Mouse (Mus musculus) cortical plate, adult 2 months (tissue): Measurements from ENCODE around the gene Tubgcp4. TPM values are rescaled to one million over a fixed set of nuclear protein-coding genes. Genes with fewer than 3 reads are reported as not detected.
A peak's percentile ranks its signal among the peaks of the same experiment; 100 is the strongest.
"Not testable (repeated sequence)": the region's sequence is repeated elsewhere in the genome, so short reads cannot be mapped to it uniquely, and the experiment has no call there.

ENCODE experiments used
- H3K27ac ChIP-seq: fragments of 200-500 bp; 2 replicates; pipeline ENCODE4 v1.5.1; 2012; ENCODE audit warnings: low read length, control low read depth, inconsistent platforms; ENCODE audit not compliant: insufficient read depth
- H3K4me1 ChIP-seq: fragments of 200-500 bp; 2 replicates; pipeline ENCODE4 v1.6.1; 2011; ENCODE audit warnings: low read length; ENCODE audit not compliant: control insufficient read depth, insufficient read depth
- H3K4me3 ChIP-seq: fragments of 200-500 bp; 2 replicates; pipeline ENCODE4 v1.5.1; 2011; ENCODE audit warnings: mild to moderate bottlenecking, low read length, control low read depth; ENCODE audit not compliant: insufficient read depth
- CTCF ChIP-seq: fragments of 200-500 bp; IDR thresholded peaks from 2 replicates; pipeline ENCODE4 v1.5.1; 2011; ENCODE audit warnings: mild to moderate bottlenecking, control low read depth, low read length; ENCODE audit not compliant: insufficient read depth; ENCODE audit errors: extremely low read depth
- POLR2A ChIP-seq: fragments of 200-500 bp; IDR thresholded peaks from 2 replicates; pipeline ENCODE4 v1.6.1; 2011; ENCODE audit warnings: mild to moderate bottlenecking, low read length, control low read depth; ENCODE audit not compliant: insufficient read depth; ENCODE audit errors: extremely low read depth
- polyA plus RNA-seq: library from polyadenylated mRNA; depleted of rRNA; stranded (reverse); fragments of >200 nt; gene quantifications from 2 replicates; pipeline ENCODE4 v1.2.3, GENCODE M21; 2012; rRNA removed

Gene Tubgcp4
- polyA plus RNA-seq: 31.3 and 34.5 TPM in 2 replicates

DNA sequence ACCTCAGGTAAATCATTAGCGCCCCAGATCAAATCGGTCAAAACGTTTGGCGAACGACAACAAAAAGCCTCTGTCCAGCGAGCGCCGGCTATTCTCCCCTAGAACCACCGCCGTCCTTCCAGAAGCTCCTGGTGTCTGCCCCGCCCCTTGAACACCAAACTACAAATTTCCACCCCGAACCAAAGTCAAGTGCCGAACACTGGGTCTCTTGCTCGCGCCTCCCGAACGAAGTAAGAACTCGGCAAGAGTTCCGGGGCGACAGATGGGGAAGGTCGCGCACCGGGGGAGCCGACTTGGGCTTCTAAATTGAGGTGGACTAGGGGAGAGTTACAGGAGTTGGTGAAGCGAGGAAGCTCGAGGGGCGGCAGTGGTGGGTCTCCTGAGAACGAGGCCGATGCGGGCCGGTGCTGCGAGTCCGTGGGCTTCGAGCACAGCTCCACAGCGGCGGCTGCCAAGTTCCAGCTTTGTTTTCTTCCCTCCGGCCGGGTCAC is at the start of gene Tubgcp4:
TSS of gene Tubgcp4 (plus strand) at position 174 of the 491 bp plus-strand sequence.
- peak within 1 kb of the TSS; percentile 89 for H3K27ac ChIP-seq
- TF ChIP-seq POLR2A (no peak), CTCF (no peak)
- H3K4me3 ChIP-seq: peak within 1 kb of the TSS; percentile 97
- H3K4me1 ChIP-seq: peaks cover 2% of the 10 kb centered on the region

DNA sequence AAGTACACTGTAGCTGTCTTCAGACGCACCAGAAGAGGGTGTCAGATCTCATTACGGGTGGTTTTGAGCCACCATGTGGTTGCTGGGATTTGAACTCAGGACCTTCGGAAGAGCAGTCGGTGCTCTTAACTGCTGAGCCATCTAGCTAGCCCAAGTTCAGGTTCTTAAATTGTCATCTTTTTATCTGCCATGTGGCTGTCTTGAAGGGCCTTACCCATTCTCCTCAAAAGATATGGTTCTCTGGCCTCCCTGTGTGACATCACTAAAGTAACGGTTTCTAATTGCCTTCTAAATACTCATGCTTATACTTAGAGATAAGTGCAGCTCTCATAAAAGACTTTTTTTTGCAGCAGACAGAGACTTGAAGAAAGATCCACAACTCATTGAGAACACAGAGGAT is 44.2 kb upstream of the Tubgcp4 start:
- not testable (repeated sequence) for H3K4me1 ChIP-seq, H3K27ac ChIP-seq, H3K4me3 ChIP-seq

DNA sequence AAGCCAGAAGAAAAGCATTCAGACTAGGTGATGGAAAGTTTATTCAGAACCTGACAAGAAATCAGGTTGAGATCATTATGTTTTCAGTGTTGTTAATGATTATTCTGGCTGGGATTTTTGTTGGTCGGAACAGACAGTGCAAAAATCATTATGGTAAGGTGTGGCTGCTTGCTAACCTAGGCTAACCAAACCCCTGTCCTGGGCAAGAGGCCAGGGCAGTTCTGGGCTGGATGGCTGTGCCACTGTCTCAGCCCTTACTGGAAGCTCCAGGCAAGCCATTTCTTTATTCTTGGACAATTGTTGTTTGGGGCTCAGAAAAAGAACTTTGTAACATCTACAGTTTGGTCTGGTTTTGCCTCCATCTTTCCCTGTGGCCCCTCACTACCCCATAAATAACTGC is 42.9 kb upstream of the Tubgcp4 start:
- Histone ChIP-seq H3K4me3 (no peak overlapping the region), H3K27ac (no peak overlapping the region), H3K4me1 (no peaks in the 10 kb centered on the region)
- TF ChIP-seq CTCF (no peak), POLR2A (no peak)

DNA sequence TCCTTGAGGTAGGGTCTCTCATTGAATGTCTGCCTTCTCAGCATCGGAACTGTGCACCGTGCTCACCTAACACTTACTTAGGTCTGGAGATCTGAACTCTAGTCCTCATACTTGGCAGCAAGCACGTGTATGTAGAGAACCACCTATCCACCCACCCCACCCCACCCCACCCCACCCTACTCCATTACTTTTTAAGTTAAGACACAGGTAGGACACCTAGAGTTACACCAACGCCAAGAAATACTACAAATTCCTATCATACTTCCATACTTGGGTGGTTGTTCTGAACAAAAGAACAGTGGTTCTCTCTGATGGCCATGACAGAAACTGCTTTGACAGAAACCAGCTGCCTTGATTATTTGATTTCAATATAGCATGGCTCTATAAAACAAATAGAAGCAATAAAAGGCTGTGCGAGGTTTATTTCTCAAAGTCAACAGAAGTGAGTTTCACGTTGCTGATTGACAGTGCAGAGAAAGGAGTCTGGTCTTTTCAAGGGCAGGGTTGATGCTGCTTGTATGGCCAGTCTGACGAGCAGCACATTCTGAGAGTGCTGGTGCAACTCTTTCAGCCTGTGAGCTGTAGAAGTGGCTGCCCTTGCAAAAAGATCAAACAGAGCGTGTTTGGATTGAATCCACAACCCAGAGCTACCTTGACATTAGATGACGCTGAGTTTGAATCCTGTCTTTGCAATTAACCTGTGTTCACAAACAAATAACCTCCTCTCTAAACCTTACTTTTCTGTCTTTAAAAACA is 41.4 kb upstream of the Tubgcp4 start:
- Histone ChIP-seq H3K4me1 (no peaks in the 10 kb centered on the region), H3K4me3 (no peak overlapping the region), H3K27ac (no peak overlapping the region)
- TF ChIP-seq CTCF: no peak
- no peak for TF ChIP-seq POLR2A

DNA sequence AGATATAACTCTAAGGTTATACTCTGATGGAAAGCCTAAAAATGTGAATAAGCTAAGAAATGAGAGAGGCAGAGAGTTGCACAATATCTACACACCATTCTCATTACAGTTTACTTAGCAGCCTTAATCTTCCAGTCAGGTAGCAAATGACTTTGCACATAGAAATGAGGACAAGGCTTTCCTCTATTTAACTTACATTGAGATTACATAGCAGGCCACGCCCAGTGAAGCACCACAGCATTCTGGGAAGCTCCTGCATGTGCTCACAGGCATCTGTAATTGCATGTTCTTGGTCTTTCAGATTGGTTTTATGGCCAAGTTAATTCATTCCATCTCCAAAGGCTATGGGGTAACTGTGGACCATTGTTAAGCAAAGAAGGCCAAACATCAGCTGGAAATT is 37.6 kb upstream of the Tubgcp4 start:
- Histone ChIP-seq H3K4me1 (no peaks in the 10 kb centered on the region), H3K4me3 (no peak overlapping the region), H3K27ac (no peak overlapping the region)
- TF ChIP-seq POLR2A: no peak
- no peak for TF ChIP-seq CTCF

DNA sequence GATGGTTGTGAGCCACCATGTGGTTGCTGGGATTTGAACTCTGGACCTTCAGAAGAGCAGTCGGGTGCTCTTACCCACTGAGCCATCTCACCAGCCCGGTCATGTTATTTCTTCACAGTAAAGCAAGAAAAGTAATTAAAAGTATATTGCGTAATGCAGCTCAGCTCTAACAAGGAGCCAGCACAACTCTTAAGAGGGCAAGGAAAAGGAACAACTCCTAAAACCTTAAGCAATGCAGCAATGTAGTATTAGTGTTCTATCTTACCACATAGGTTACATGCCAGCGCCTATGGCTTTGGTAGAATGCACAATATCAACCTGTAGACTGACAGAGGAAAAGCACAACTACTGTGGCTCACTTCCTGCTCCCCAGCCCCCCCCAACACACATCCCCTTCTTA is 33.1 kb upstream of the Tubgcp4 start:
- Histone ChIP-seq H3K4me3 (no peak overlapping the region), H3K27ac (no peak overlapping the region), H3K4me1 (peaks cover 7% of the 10 kb centered on the region)
- TF ChIP-seq POLR2A: no peak

DNA sequence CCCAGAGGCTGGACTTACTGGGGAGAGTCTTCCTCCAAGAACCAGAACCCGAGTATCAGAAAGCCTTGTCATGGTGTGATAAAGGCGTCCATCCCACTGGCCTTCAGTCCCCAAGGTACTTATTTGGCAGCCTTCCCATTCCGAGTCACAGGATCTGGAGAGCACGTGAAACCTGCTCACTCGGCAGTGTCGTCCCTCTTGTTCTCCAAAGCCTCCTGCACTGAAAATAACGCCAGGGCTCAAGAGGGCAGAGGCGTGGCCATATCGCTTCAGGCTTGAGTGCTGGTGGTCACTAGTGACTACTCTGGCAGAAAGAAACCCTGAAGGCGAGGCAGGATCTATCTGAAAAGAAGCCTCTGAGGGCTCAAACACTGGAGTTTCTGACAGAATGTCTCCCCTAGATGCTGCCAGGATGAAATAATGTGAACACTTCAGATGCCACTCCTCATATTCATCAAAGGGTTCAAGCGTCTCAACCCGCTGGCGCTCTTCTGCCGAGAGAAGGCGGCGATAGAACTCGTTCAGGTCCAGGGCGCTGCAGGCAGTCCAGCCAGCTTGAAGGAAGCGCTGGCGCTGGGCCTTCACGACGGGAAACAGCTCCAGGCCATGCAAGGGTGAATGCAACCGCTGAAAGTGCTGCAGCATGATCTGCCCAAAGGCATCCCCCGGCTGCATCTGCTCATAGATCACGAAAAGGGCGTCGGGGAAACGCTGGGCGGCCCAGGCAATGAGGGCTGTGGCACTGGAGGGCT is 31.0 kb upstream of the Tubgcp4 start:
- H3K4me3 ChIP-seq: peak overlapping the region; percentile 56
- H3K4me1 ChIP-seq: peaks cover 7% of the 10 kb centered on the region
- peak overlapping the region; percentile 96 for H3K27ac ChIP-seq
- TF ChIP-seq POLR2A: no peak
- TF ChIP-seq CTCF: no peak

DNA sequence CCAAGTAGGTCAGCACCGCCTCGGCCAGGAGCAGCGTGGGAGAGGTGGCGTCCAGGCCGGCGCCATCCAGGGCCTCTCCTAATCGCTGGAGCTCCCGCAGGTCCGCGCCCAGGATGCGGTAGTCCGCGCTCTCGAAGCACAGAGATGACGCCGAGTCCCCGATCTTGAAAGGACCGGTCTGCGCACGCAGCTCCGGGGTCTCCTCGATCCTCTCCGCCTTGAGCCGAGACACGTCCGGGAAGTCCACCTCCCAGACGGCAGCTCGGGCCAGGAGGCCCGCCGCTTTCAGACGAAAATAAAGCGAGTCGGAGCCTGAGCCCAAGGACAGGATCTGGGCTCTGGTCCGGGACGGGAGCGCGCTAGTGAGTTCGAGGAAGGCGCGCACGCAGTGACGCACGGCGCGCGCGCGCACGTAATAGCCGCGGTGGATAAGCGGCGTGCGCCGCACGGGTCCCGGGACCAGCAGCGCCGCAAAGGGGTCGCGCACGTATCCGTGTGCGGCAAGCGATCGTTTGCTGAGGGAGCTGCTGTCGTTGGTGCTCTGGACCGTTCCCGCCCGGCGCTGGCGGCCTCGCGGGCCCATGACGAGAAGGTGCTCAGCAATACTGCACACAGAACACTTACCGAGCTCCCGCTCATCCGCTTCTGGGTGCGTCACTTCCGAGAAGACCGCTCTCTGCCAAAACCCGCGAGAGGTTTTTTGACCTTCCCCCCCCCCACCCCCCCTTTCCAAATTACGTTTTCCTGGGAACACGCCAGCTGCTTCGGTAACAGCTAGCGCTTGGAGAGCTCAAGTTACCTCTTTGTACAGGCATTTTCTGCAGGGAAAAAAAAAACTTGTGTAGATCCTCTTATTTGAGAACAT is 30.2 kb upstream of the Tubgcp4 start, which contains the start of the genes Adal and Lcmt2:
TSS of gene Adal (plus strand) at position 411 of the 865 bp plus-strand sequence.
TSS of gene Lcmt2 (minus strand) at position 636 of the 865 bp plus-strand sequence.
- no peak for TF ChIP-seq CTCF
- TF ChIP-seq POLR2A: peak; percentile 89
- Histone ChIP-seq H3K27ac (peak within 1 kb of the TSS; percentile 96), H3K4me3 (peak within 1 kb of the TSS; percentile 56), H3K4me1 (peaks cover 7% of the 10 kb centered on the region)

DNA sequence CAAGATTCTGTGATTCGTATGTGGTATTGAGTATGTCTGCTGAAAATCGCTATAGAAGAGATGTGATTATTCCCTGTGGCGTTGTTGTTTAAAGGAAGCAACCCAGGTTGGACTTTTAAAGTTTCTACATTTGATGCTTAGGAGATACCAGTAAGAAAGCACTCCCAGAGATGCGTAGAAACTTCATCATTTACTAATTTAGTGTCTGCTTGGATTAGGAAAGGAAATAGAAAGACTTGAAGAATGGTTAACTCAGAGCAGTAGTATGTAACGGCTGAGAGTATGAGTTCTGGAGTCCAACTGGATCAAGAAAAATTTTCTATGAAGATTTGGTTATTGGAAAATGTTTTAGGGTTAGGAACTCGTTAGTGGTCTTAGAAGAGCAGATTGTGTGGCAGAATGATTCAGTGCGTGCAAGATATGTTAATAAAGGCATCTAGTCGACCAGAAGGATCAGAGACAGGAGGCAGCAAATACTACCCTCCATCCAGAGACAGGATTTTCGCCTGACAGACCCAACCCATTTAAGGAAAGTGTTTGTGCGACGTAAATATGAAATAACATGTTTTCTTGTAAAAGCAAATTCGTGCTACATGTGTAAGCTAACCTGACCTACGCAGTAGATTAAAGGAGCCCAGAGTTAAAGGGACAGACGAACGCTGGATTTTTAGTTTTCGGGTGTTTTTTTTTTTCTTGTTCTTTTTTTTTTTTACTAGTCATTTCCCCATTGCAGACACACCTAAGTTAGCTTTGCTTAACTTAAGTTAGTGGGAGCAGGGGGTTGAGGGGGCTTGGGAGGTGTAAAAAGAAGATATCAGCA is 29.0 kb upstream of the Tubgcp4 start:
- TF ChIP-seq POLR2A: no peak
- TF ChIP-seq CTCF: no peak
- Histone ChIP-seq H3K4me3 (peak overlapping the region; percentile 56; the same call in 1 of the 2 replicates), H3K4me1 (peaks cover 7% of the 10 kb centered on the region), H3K27ac (no peak overlapping the region)
